Mouse (Mus musculus): ENCODE results near the gene Plekhj1.

The Plekhj1 gene

DNA sequence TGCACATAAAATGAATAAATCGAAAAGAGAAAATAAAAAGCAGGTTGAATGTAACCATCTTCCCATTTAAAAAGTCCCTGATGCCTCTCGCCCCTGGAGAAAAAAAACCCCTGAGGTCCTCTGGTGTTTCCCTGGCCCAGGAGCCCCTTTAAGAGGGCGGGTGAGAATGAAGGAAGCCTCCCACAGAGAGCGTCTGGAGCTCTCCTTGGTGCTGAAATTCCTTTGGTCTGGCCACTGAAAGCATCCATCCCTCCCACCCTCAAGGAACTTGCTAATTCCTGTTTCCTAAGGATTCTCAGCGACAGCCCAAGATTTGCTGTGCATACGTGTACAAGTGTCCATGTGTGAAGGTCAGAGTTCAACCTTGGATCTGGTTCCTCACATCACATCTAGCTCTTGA is 49.8 kb downstream of the Plekhj1 start:
- peak; percentile 94 for DNase-seq (ENCODE audit: low read depth)

GRCm38 (mm10) chr10:80747410-80747809 is 51.0 kb downstream of the Plekhj1 start:
- peak; percentile 91 for DNase-seq (ENCODE audit: low read depth)
